Mouse (Mus musculus) limb, embryonic 14.5 days (tissue): ENCODE measurements around the gene Mnd1. TPM values are rescaled to one million over a fixed set of nuclear protein-coding genes. Genes with fewer than 3 reads are reported as not detected.

Experiments used
- ATAC-seq: fragments of 200-750 bp; cut with Nextera tagmentation; 2 replicates; pipeline ENCODE4 v1.8.0; 2017; ENCODE audit warnings: low read depth, moderate number of reproducible peaks, moderate TSS enrichment; ENCODE audit not compliant: low FRiP score
- DNase-seq: peaks from one replicate; pipeline ENCODE4 v3.0.0-alpha.2; 2015; ENCODE audit warnings: low spot score
- H3K27ac ChIP-seq: fragments of 300-500 bp; sonication (generic); replicated peaks from 2 replicates; pipeline ENCODE4 v1.5.1; 2014; ENCODE audit warnings: low read depth, mild to moderate bottlenecking, low read length, moderate library complexity, mixed read lengths
- H3K27me3 ChIP-seq: fragments of 300-500 bp; sonication (generic); 2 replicates; pipeline ENCODE4 v1.6.1; 2014; ENCODE audit warnings: low read length, mixed read lengths; ENCODE audit not compliant: control insufficient read depth, insufficient read depth
- H3K36me3 ChIP-seq: fragments of 300-500 bp; sonication (generic); 2 replicates; pipeline ENCODE4 v1.6.1; 2014; ENCODE audit warnings: mild to moderate bottlenecking, low read length, moderate library complexity, mixed read lengths; ENCODE audit not compliant: control insufficient read depth, insufficient read depth
- H3K4me1 ChIP-seq: fragments of 300-500 bp; sonication (generic); 2 replicates; pipeline ENCODE4 v1.6.1; 2014; ENCODE audit warnings: antibody characterized with exemption, low read length, mixed read lengths; ENCODE audit not compliant: control insufficient read depth, insufficient read depth
- H3K4me2 ChIP-seq: fragments of 300-500 bp; sonication (generic); replicated peaks from 2 replicates; pipeline ENCODE4 v1.6.1; 2014; ENCODE audit warnings: low read depth, mild to moderate bottlenecking, low read length, moderate library complexity; ENCODE audit not compliant: severe bottlenecking
- H3K4me3 ChIP-seq: fragments of 300-500 bp; sonication (generic); replicated peaks from 2 replicates; pipeline ENCODE4 v1.5.1; 2014; ENCODE audit warnings: low read length
- H3K9ac ChIP-seq: fragments of 300-500 bp; sonication (generic); 2 replicates; pipeline ENCODE4 v1.6.1; 2014; ENCODE audit warnings: mild to moderate bottlenecking, low read depth, low read length, moderate library complexity; ENCODE audit not compliant: severe bottlenecking
- H3K9me3 ChIP-seq: fragments of 300-500 bp; sonication (generic); 2 replicates; pipeline ENCODE4 v1.6.1; 2016; ENCODE audit warnings: low read length; ENCODE audit not compliant: control insufficient read depth
- POLR2A ChIP-seq: fragments of 200-500 bp; IDR thresholded peaks from 2 replicates; pipeline ENCODE4 v1.8.0; 2012; ENCODE audit warnings: inconsistent platforms, mild to moderate bottlenecking, moderate library complexity, borderline replicate concordance; ENCODE audit not compliant: insufficient read depth, insufficient read length; ENCODE audit errors: extremely low read depth
- WGBS: fragments of 180-500 bp; shearing (Covaris S2); extraction: QIAGEN DNeasy Blood & Tissue Kit; methylation state at CpG from one replicate; pipeline ENCODE4 v1.1.7; 2014; 5-methylcytosine and 5-hydroxymethylcytosine counted together
- polyA plus RNA-seq, 2 experiments: library from polyadenylated mRNA; depleted of rRNA in 1 of 2; stranded (reverse) in 1 of 2; unstranded in 1 of 2; fragments of >200 nt; fragmentation: Nextera tagmentation in 1 of 2; extraction: Ambion mirVana in 1 of 2; gene quantifications; 2 replicates each; pipeline versions ENCODE4 v1.2.1 to v1.2.3; 2012 to 2014

Mnd1 gene
- polyA plus RNA-seq, 2 experiments, result 9.8 to 14.3 TPM

DNA sequence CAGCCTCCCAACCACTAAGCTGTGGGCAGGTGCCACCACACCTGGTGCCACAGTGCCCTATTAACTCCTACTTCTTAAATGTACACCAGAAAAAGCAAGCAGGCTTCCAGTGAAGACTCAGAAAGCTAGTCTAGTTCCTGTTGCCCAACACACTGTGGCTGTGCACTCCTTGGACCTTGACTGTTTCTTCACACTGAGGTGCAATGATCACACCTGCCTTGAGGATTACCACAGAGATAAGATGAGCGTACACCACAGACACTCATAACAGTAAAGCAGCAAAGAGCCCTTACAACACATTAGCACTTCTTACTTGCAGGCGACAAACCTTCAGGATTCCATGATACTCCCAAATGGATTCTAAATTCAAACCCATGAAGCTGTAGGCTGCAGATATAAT is 62.7 kb downstream of the Mnd1 start:
- Histone ChIP-seq H3K4me3 (no peak overlapping the region), H3K27ac (no peak overlapping the region), H3K4me2 (no peak overlapping the region), H3K9ac (no peak overlapping the region), H3K9me3 (no peaks in the 10 kb centered on the region), H3K4me1 (no peaks in the 10 kb centered on the region), H3K27me3 (no peaks in the 10 kb centered on the region), H3K36me3 (no peaks in the 10 kb centered on the region)
- WGBS, result 82% methylated on average over 2 of the region's 2 CpGs
- ATAC-seq (no peak), DNase-seq (no peak)
- TF ChIP-seq POLR2A, result no peak

DNA sequence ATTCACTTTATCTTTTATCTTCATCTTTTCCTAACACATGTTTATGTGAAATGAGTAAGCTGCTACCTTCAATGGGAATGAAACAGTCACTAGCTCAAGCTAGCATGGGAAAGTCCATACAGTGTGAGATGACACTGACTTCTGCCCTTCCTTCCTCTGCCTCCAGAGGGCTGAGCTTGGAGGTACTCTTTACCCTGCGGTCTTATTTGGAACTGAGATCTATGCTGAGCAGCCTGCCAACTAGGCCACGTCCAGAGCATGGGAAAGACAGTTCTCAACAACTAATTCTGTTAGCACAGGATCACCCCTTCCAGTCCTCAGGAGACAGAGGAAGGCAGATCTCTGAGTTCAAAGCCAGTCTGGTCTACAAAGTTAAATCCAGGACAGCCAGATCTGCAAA is 64.6 kb downstream of the Mnd1 start:
- WGBS, result 43% methylated on average over 2 of the region's 2 CpGs
- Histone ChIP-seq H3K9ac (no peak overlapping the region), H3K27me3 (no peaks in the 10 kb centered on the region), H3K27ac (no peak overlapping the region), H3K9me3 (no peaks in the 10 kb centered on the region), H3K4me3 (no peak overlapping the region), H3K4me1 (no peaks in the 10 kb centered on the region), H3K36me3 (no peaks in the 10 kb centered on the region), H3K4me2 (no peak overlapping the region)
- DNase-seq (no peak), ATAC-seq (no peak)
- no peak for TF ChIP-seq POLR2A

DNA sequence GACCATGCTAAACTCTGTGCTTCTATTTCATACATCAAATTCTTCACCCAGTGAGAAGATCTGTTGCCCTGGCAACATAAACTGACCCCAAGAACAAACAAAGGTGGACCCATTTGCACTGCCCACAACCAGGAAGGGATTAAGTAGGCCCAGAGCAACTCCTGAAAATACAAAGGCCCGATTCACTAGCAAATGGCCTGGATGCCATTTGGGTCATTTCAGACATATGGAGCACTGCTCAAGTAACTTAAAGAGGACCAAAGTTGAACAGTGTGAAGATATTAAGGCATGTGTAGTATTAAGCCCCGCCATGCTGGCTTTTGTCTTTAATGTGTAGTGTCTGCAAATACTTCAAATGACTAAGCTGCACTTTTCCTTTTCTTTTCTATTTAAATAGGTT is 68.7 kb downstream of the Mnd1 start:
- no peak for TF ChIP-seq POLR2A
- no peak overlapping the region for H3K27ac ChIP-seq
- H3K27me3 ChIP-seq, result no peaks in the 10 kb centered on the region
- no peak overlapping the region for H3K4me3 ChIP-seq
- WGBS, result 71% methylated on average over 2 of the region's 2 CpGs
- H3K4me2 ChIP-seq, result no peak overlapping the region
- no peaks in the 10 kb centered on the region for H3K4me1 ChIP-seq
- H3K36me3 ChIP-seq, result no peaks in the 10 kb centered on the region
- 0 out of 2 replicates have a peak, but pooled peaks cover 1% of the 10 kb centered on the region for H3K9me3 ChIP-seq
- ATAC-seq (no peak), DNase-seq (no peak)
- H3K9ac ChIP-seq, result no peak overlapping the region

- Histone ChIP-seq H3K27me3 (no peaks in the 10 kb centered on the region), H3K9me3 (0 out of 2 replicates have a peak, but pooled peaks cover 3% of the 10 kb centered on the region), H3K4me1 (no peaks in the 10 kb centered on the region), H3K27ac (no peak overlapping the region), H3K4me3 (no peak overlapping the region), H3K9ac (no peak overlapping the region), H3K36me3 (no peaks in the 10 kb centered on the region), H3K4me2 (no peak overlapping the region)
- DNase-seq, result no peak
- no peak for ATAC-seq
- TF ChIP-seq POLR2A, result no peak
- WGBS, result 85% methylated on average over 7 of the region's 7 CpGs
Measured at GRCm38 (mm10) chr3:84086337-84086736, 69.2 kb downstream of the Mnd1 start.

GRCm38 (mm10) chr3:84085429-84085828 is 70.2 kb downstream of the Mnd1 start:
- ATAC-seq (no peak), DNase-seq (no peak)
- Histone ChIP-seq H3K4me3 (no peak overlapping the region), H3K27ac (no peak overlapping the region), H3K36me3 (no peaks in the 10 kb centered on the region), H3K4me2 (no peak overlapping the region), H3K27me3 (no peaks in the 10 kb centered on the region), H3K9me3 (0 out of 2 replicates have a peak, but pooled peaks cover 3% of the 10 kb centered on the region), H3K9ac (no peak overlapping the region), H3K4me1 (no peaks in the 10 kb centered on the region)
- TF ChIP-seq POLR2A, result no peak
- 7% methylated on average over 9 of the region's 9 CpGs for WGBS
